Mouse (Mus musculus) liver, postnatal 0 days (tissue): ENCODE measurements around the gene Per2.

Experiments used
- CTCF ChIP-seq: sonication (generic); IDR thresholded peaks from 2 replicates; pipeline ENCODE4 v1.5.1; 2016; ENCODE audit warnings: antibody characterized with exemption, low read depth
- EP300 ChIP-seq: IDR thresholded peaks from 2 replicates; pipeline ENCODE4 v1.6.1; 2016; ENCODE audit warnings: antibody characterized with exemption, low read depth, mild to moderate bottlenecking

GRCm38 (mm10) chr1:91434905-91435304 lies 24.2 kb downstream of the Per2 start:
- TF ChIP-seq CTCF (no peak), EP300 (no peak)
